Mouse (Mus musculus): Measurements from ENCODE around the gene Thsd7b. TPM values are rescaled to one million over a fixed set of nuclear protein-coding genes. Genes with fewer than 3 reads are reported as not detected.
"Not testable (repeated sequence)": the region's sequence is repeated elsewhere in the genome, so short reads cannot be mapped to it uniquely, and the experiment has no call there.

Thsd7b gene
- polyA plus RNA-seq, 1 experiment from 2014 or later: 0.58 TPM

DNA sequence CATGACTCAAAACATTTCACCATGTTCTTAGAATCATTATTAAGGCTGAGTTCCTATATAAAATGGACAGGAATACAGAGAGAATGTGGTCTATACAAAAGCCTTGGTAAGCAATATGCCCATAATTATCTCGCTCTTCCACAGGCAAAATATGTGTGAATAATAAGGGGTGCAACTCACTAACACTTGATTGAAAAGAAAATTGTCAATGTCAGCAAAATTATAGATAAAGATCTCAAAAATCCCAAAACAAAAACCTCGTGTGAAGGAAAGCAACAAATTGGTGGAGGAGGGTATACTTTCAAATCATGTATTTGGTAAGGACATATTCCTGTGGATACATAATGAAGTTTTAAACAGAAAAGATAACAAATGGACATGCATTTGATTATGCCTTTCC lies 810.7 kb downstream of the Thsd7b start:
- Histone ChIP-seq H3K36me3 (no peaks in the 10 kb centered on the region), H3K27me3 (replicated peaks) (no peaks in the 10 kb centered on the region), H3K4me3 (replicated peaks) (no peak overlapping the region), H3K9me3 (no peaks in the 10 kb centered on the region), H3K4me1 (replicated peaks) (no peaks in the 10 kb centered on the region), H3K27ac (no peak overlapping the region), H3K9ac (no peak overlapping the region), H3K4me2 (replicated peaks) (no peak overlapping the region)
- WGBS: 71% methylated on average over 2 of the region's 2 CpGs
- no peak for ATAC-seq

DNA sequence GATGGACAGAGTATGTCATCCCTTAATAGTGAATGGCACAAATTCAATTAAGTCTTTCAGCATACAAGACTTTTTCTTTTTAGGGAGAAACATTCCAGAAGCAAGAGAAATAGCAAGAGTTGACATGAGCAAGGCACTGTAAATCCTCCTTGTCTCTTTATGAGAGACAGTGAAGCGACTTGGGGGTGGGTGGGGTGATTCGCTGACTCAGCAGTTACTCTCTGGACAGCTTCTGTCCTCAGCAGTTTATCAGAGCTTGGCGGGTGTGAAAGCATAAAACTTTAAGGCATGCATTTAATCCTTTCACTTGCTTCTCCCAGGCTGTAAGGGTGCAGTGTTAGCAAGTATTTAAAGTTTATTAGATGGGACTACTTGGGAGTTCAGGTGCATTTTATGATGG lies 812.1 kb downstream of the Thsd7b start:
- Histone ChIP-seq H3K9me3 (no peaks in the 10 kb centered on the region), H3K4me3 (replicated peaks) (no peak overlapping the region), H3K27me3 (replicated peaks) (no peaks in the 10 kb centered on the region), H3K4me2 (replicated peaks) (no peak overlapping the region), H3K9ac (no peak overlapping the region), H3K27ac (no peak overlapping the region), H3K4me1 (replicated peaks) (no peaks in the 10 kb centered on the region), H3K36me3 (no peaks in the 10 kb centered on the region)
- no peak for ATAC-seq
- 60% methylated on average over 3 of the region's 3 CpGs for WGBS

DNA sequence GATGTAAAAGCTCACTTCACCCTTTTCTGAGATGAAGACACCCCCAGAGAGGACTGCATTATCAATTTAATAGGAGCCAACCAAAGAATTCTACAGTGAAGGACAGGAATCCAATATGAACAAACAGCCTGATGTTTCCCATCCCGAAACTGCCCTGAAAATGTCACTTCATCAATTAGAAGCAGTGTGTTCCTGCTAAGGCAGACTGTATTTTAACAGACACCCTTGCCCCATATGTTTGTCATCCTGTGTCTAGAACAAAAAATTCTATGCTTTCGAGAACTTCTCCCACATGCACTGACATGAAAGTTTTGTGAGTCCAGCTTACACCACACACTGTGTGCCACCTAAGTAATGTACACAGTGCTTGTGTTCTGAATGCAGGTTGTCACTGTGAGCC lies 812.8 kb downstream of the Thsd7b start:
- Histone ChIP-seq H3K9ac (no peak overlapping the region), H3K27me3 (replicated peaks) (no peaks in the 10 kb centered on the region), H3K4me1 (replicated peaks) (no peaks in the 10 kb centered on the region), H3K36me3 (no peaks in the 10 kb centered on the region), H3K4me3 (replicated peaks) (no peak overlapping the region), H3K9me3 (no peaks in the 10 kb centered on the region), H3K27ac (no peak overlapping the region), H3K4me2 (replicated peaks) (no peak overlapping the region)
- ATAC-seq: no peak
- WGBS: 75% methylated on average over 2 of the region's 2 CpGs

DNA sequence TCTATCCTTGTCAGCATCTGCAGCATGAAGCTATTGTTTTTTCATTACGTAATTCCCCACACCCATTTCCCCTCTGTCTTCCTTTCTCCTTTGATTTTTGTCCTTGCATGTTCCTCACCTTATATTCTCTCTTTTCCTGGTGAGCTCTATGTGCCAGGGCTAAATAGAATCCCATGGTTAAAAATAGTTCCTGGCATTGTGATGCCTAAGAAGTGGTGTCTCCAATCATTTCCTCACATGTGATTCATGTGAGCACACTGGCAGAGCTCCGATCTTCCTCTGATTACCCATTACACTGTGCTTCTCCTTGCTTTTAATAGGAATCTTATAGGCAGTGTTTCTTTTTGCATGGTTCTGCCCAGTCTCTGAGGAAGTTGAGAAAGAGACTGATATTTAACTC lies 826.1 kb downstream of the Thsd7b start:
- 82% methylated on average over 2 of the region's 2 CpGs for WGBS
- no peak overlapping the region for H3K9ac ChIP-seq
- H3K4me1 ChIP-seq (replicated peaks): no peaks in the 10 kb centered on the region
- no peaks in the 10 kb centered on the region for H3K36me3 ChIP-seq
- H3K4me3 ChIP-seq (replicated peaks): no peak overlapping the region
- no peaks in the 10 kb centered on the region for H3K9me3 ChIP-seq
- H3K27me3 ChIP-seq (replicated peaks): no peaks in the 10 kb centered on the region
- ATAC-seq: no peak
- H3K27ac ChIP-seq: no peak overlapping the region
- H3K4me2 ChIP-seq (replicated peaks): no peak overlapping the region

DNA sequence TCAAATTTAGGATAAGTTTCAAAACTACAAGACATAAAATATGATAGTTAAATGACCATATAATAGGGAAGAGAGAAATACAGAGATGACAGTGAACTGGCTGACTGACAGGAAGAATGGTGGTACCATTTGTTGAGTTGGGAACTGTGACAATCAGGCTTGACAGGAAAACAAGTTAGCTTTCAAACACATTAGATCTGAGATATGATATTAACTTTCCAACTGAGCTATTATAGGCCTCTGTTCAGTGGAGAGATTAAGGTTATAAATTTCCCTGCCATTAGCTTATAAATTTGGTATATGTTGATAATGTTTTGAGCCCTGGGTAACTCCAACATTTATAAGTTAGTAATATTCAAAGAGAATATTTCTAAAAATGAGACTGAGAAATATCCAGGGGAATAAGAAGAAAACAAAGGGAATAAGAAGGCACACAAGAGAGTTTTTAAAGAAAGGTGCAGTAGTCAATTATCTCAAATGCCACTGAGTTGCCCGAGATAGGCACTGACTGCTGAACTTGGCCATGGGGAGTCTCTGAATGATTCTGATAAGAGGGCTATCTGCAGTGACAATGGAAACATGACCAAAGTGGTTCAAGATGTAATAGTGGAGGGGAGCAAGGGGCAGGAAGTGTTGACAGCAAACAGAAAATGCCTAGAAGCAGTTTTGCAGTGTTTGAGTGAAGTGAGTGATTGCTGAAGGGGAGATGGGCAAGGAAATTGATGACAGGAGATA lies 839.6 kb downstream of the Thsd7b start:
- Histone ChIP-seq H3K27ac (no peak overlapping the region), H3K4me3 (replicated peaks) (no peak overlapping the region), H3K4me2 (replicated peaks) (no peak overlapping the region), H3K4me1 (replicated peaks) (no peaks in the 10 kb centered on the region), H3K9ac (no peak overlapping the region), H3K27me3 (replicated peaks) (no peaks in the 10 kb centered on the region), H3K9me3 (no peaks in the 10 kb centered on the region), H3K36me3 (no peaks in the 10 kb centered on the region)
- WGBS: 80% methylated on average over 1 of the region's 1 CpGs
- ATAC-seq: no peak

DNA sequence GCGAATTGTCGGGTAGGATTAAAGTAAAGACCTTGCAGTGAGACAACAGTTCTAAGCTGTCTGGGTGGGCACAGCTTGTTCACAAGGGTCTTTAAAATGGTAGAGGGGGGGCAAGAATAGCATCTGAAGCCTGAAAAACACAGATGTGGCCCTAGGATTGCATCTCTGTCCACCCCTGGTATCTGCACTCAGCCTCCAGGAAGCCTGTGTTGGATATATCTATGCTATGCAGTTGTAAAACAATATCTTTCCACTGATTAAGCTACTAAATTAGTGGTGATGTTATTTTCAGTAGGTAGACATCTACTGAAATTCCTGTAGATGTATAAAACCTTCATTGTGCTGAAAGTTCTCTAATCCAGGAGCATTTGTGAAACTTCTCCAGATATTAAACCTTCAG lies 840.4 kb downstream of the Thsd7b start:
- no peak overlapping the region for H3K4me3 ChIP-seq (replicated peaks)
- no peak overlapping the region for H3K27ac ChIP-seq
- no peaks in the 10 kb centered on the region for H3K27me3 ChIP-seq (replicated peaks)
- H3K36me3 ChIP-seq: no peaks in the 10 kb centered on the region
- 91% methylated on average over 2 of the region's 2 CpGs for WGBS
- no peaks in the 10 kb centered on the region for H3K9me3 ChIP-seq
- H3K9ac ChIP-seq: no peak overlapping the region
- no peak for ATAC-seq
- H3K4me2 ChIP-seq (replicated peaks): no peak overlapping the region
- no peaks in the 10 kb centered on the region for H3K4me1 ChIP-seq (replicated peaks)

DNA sequence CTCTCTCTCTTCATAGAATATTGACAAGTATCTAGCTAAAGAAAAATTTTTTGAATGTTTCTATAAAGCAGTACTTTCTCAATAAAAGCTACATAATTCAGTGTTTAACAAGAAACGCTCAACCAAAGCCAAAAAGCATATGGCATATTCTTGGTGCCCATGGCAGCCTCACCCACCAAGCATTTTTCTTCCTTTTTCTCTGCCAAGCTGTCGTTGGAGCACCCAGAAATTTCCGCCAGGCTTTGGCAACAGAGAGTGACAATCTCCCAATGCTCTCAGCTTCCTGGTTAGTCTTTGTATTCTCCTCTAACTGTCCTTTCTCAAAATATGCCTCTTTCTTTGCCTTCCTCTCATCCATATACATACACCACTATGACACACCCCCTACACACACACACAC lies 857.8 kb downstream of the Thsd7b start:
- no peaks in the 10 kb centered on the region for H3K27me3 ChIP-seq (replicated peaks)
- no peaks in the 10 kb centered on the region for H3K4me1 ChIP-seq (replicated peaks)
- H3K9ac ChIP-seq: no peak overlapping the region
- no peak overlapping the region for H3K4me2 ChIP-seq (replicated peaks)
- 85% methylated on average over 3 of the region's 3 CpGs for WGBS
- no peak overlapping the region for H3K27ac ChIP-seq
- no peaks in the 10 kb centered on the region for H3K36me3 ChIP-seq
- H3K4me3 ChIP-seq (replicated peaks): no peak overlapping the region
- no peaks in the 10 kb centered on the region for H3K9me3 ChIP-seq
- ATAC-seq: no peak

DNA sequence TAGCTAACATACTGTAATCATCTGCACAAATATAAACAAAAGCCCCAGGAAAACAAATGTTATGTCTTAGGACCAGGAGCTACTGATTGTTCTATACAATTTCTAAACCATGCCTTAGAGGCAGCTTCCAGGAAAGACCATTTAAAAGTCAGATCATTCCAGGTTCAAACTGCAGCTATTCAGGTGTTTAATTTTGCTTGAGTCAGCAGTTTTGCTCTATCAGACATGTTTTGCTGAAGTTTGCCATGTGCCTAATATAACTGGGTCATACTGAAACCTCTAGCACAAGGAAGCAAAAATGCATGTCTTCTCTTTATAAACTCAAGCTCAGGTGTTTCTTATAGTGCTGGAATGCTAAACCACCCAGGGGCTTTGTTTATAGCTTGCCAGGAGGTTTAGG lies 893.1 kb downstream of the Thsd7b start:
- no peak for ATAC-seq
- no peaks in the 10 kb centered on the region for H3K36me3 ChIP-seq
- no peaks in the 10 kb centered on the region for H3K9me3 ChIP-seq

DNA sequence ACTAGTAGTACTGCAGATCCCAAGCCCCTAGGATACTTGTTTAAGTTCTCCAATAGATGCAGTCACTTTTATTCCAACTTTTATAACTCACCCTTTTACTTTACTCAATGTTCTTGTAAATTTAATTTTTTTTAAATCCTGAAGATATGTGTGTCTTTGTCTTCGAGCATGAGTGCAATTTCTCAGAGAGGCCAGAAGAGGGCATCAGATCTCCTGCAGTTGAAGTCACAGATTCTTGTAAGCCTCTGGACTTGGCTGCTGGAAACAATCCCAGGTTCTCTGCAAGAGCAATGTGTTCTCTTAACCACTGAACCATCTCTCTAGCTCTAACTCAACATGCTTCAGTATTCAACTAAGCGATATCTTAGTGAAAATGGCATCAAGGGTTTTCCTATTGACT lies 894.2 kb downstream of the Thsd7b start:
- H3K27ac ChIP-seq: no peak overlapping the region
- H3K4me3 ChIP-seq (replicated peaks): no peak overlapping the region
- no peaks in the 10 kb centered on the region for H3K36me3 ChIP-seq
- H3K27me3 ChIP-seq (replicated peaks): no peaks in the 10 kb centered on the region
- WGBS: 71% methylated on average over 2 of the region's 2 CpGs
- H3K9ac ChIP-seq: no peak overlapping the region
- no peak overlapping the region for H3K4me2 ChIP-seq (replicated peaks)
- H3K4me1 ChIP-seq (replicated peaks): no peaks in the 10 kb centered on the region
- H3K9me3 ChIP-seq: no peaks in the 10 kb centered on the region
- no peak for ATAC-seq

More for the DNA sequence above, 893.1 kb downstream of the Thsd7b start:
- Histone ChIP-seq H3K9ac (no peak overlapping the region), H3K4me1 (replicated peaks) (no peaks in the 10 kb centered on the region), H3K27ac (no peak overlapping the region), H3K27me3 (replicated peaks) (no peaks in the 10 kb centered on the region), H3K4me2 (replicated peaks) (no peak overlapping the region), H3K4me3 (replicated peaks) (no peak overlapping the region)

DNA sequence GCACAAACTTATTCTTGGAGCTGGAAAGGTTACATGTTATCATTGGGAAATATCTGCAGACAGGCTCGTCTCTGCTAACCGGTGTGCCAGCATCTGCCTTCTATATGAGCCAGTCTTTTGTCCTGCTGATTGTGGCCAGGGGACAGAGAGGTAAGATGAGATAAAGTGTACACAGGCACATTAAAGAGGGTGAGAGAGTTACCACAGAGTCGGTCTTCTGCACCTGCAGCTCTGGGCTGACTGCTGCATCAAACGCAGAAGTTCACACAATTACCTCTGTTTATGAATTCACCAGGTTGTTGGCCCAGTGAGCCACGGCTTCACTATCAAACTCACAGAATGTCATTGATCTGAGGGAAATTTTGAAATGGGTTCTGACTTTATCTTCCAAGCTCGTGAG lies 896.8 kb downstream of the Thsd7b start:
- Histone ChIP-seq H3K27me3 (replicated peaks) (no peaks in the 10 kb centered on the region), H3K27ac (no peak overlapping the region), H3K9me3 (no peaks in the 10 kb centered on the region), H3K4me2 (replicated peaks) (no peak overlapping the region), H3K36me3 (no peaks in the 10 kb centered on the region), H3K4me3 (replicated peaks) (no peak overlapping the region), H3K4me1 (replicated peaks) (no peaks in the 10 kb centered on the region), H3K9ac (no peak overlapping the region)
- 63% methylated on average over 6 of the region's 6 CpGs for WGBS
- ATAC-seq: no peak

DNA sequence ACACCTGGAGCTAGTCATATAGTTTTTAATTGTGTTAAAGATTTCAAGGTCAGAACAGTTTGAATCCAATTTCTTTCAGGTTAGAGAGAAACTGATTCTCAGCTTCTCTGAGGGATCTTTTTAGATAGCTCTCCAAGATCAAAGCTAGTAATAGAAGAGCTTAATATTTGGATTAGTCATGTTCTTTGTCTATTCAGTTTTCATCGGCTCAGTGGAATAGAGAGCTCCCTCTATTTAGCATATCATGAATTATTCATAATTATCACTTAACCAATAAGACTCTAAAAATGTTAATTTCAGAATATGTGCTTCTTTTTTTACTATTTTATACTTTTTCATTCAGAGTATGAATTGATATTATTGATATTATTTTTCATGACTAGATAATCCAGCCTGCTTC lies 897.2 kb downstream of the Thsd7b start:
- 75% methylated on average over 1 of the region's 1 CpGs for WGBS
- ATAC-seq: no peak
- H3K4me1 ChIP-seq (replicated peaks): no peaks in the 10 kb centered on the region

DNA sequence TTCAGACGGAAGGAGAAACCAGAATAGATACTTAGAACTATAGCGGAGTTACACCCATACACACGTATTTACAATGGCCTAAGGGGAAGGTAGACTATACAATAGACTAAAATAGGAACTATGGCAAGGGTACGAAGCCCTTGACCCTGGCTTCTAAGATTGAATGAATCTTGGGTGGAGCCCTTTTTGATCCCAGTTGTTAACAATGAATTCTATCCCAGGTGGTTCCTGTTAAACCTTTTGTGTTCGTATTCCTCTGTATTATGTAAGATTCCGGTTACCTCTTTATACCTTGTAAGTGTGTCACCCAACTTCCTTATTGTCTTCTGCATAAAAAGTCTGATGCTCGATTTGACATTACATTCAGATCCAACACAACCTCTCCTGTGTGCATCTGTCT lies 913.7 kb downstream of the Thsd7b start:
- H3K4me3 ChIP-seq (replicated peaks): not testable (repeated sequence)

More for the DNA sequence above, 897.2 kb downstream of the Thsd7b start:
- no peak overlapping the region for H3K9ac ChIP-seq
- H3K9me3 ChIP-seq: no peaks in the 10 kb centered on the region
- no peaks in the 10 kb centered on the region for H3K36me3 ChIP-seq
- H3K4me2 ChIP-seq (replicated peaks): no peak overlapping the region
- no peak overlapping the region for H3K27ac ChIP-seq
- no peak overlapping the region for H3K4me3 ChIP-seq (replicated peaks)
- H3K27me3 ChIP-seq (replicated peaks): no peaks in the 10 kb centered on the region

DNA sequence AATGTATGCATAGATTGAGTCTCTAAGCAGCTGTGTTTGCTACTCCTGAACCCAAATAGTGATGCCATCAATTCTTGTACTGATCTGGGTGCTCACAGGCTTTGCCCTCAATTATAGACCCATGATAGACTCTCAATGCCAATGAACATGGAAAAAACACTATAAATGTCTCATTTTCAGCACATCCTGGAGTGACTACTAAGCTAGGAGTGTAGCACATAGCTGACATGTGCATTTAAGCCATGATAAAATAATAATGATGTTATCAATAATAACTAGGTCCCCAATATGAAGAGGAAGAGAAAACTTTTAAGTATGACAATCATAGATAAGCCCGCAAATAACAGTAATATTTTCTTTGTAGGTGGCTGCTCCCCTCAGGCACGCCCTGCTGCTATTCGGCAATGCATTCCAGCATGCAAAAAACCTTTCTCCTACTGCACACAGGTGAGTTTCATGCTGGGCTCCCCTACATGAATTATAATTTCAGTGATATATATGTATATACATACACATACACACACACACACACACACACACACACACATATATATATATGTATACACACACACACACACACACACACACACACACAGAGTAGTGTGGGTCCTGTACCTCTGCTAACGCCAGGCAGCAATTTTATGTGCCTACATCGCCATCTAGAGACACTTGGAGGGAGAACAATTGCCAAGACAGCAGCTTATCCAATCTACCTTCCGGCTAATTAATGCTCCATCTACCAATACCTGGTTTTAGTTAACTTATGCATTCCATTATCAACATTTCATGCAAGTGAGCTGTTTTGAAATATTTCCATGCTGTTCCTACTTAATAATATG lies 919.3 kb downstream of the Thsd7b start:
- no peaks in the 10 kb centered on the region for H3K36me3 ChIP-seq
- no peak for ATAC-seq
- no peaks in the 10 kb centered on the region for H3K27me3 ChIP-seq (replicated peaks)
- 46% methylated on average over 6 of the region's 6 CpGs for WGBS
- no peaks in the 10 kb centered on the region for H3K9me3 ChIP-seq
- H3K4me2 ChIP-seq (replicated peaks): no peak overlapping the region
- no peak overlapping the region for H3K4me3 ChIP-seq (replicated peaks)
- no peak overlapping the region for H3K9ac ChIP-seq
- no peaks in the 10 kb centered on the region for H3K4me1 ChIP-seq (replicated peaks)
- H3K27ac ChIP-seq: no peak overlapping the region

More for the DNA sequence above, 913.7 kb downstream of the Thsd7b start:
- not testable (repeated sequence) for H3K4me1 ChIP-seq (replicated peaks); H3K4me2 ChIP-seq (replicated peaks); H3K36me3 ChIP-seq; H3K9me3 ChIP-seq; H3K27me3 ChIP-seq (replicated peaks); H3K27ac ChIP-seq; ATAC-seq; H3K9ac ChIP-seq
- 89% methylated on average over 7 of the region's 7 CpGs for WGBS
